Mouse (Mus musculus) frontal cortex, adult 2 months (tissue): ENCODE results near the gene Armt1. TPM values are rescaled to one million over a fixed set of nuclear protein-coding genes. Genes with fewer than 3 reads are reported as not detected.

ENCODE experiments used
- polyA plus RNA-seq: library from polyadenylated mRNA; depleted of rRNA; stranded (reverse); fragments of >200 nt; gene quantifications from 2 replicates; pipeline ENCODE4 v1.2.3, GENCODE M21; 2012; rRNA removed

Armt1 gene
- polyA plus RNA-seq, 1 experiment, result 20.9 TPM

Other genes starting within 250 kb of the Armt1 start
- gene Akap12, start 166.1 kb upstream of the Armt1 start, polyA plus RNA-seq, result 14.2 and 14.4 TPM in 2 replicates
- 8.5 and 8.9 TPM in 2 replicates for gene Zbtb2, start 44.4 kb upstream of the Armt1 start, polyA plus RNA-seq
- gene Rmnd1, start 79 bp upstream of the Armt1 start, polyA plus RNA-seq, result 109 and 136 TPM in 2 replicates
- gene Ccdc170, start 50.0 kb downstream of the Armt1 start, polyA plus RNA-seq, result 0.11 and 0.26 TPM in 2 replicates
- gene Esr1, start 179.1 kb downstream of the Armt1 start, polyA plus RNA-seq, result 1.4 and 2.6 TPM in 2 replicates